Comparison of ENCODE assay signal across 39 mouse cellular contexts in the genomic region with DNA sequence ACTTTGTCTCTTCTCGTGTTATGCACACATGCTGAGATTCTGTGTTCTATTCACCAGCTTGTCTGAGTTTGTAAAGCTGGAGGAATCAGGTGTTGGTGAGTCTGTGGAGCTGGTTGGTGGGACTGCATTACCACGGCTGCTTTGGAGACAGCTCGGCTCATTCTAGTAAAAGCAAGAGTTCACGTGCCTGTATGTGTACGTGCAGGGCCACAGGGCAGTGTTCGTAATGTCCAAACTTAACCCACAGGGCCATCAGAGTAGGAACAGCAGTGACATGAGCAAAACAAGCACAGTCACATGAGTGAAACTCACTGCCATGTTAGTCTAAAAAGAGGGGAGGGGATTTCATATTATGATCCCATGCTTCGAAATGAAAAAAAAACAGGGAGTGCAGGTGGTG. TPM values are rescaled to one million over a fixed set of nuclear protein-coding genes. Genes with fewer than 3 reads are reported as not detected.
DNase-seq lines count a peak whose midpoint lies in the region; ATAC-seq and TF ChIP-seq lines count a peak whose summit lies in the region.
"Had no signal": no experiment of that assay in that cellular context is flagged by ENCODE, and none has a peak within 500 bp of the region (broad histone marks: within the 10 kb centered on the region; RNA-seq: fewer than 3 reads in every experiment).

No protein-coding gene starts in this region.

- H3K9ac ChIP-seq in forebrain, embryonic 11.5 days (ENCODE audit: low read length) = no peak overlapping the region
- no peak overlapping the region for H3K9ac ChIP-seq in forebrain, embryonic 15.5 days (replicated peaks)
- H3K9ac ChIP-seq in liver, embryonic 12.5 days = no peak overlapping the region
- no peak overlapping the region for H3K9ac ChIP-seq in liver, postnatal 0 days (replicated peaks)
- H3K9ac ChIP-seq: hindbrain, embryonic 13.5 days; limb, embryonic 15.5 days; lung, embryonic 15.5 days; midbrain, embryonic 12.5 days; neural tube, embryonic 12.5 days had no signal

- no peaks in the 10 kb centered on the region for H3K36me3 ChIP-seq in forebrain, embryonic 11.5 days (ENCODE audit: control insufficient read depth, insufficient read depth, low read length)
- H3K36me3 ChIP-seq in forebrain, embryonic 15.5 days = no peaks in the 10 kb centered on the region
- peaks cover 32% of the 10 kb centered on the region for H3K36me3 ChIP-seq in megakaryocyte, embryonic 14.5 days (replicated peaks; ENCODE audit: low read length)
- H3K36me3 ChIP-seq in liver, embryonic 12.5 days = no peaks in the 10 kb centered on the region
- H3K36me3 ChIP-seq in liver, postnatal 0 days (replicated peaks; ENCODE audit: insufficient read depth, low read length) = no peaks in the 10 kb centered on the region; the same call in 1 of the 2 replicates
- H3K36me3 ChIP-seq: neural tube, embryonic 12.5 days had no signal

- WGBS in forebrain, embryonic 11.5 days = 86% methylated on average over 7 of the region's 7 CpGs
- 82% methylated on average over 7 of the region's 7 CpGs for WGBS in forebrain, embryonic 15.5 days
- 36% methylated on average over 7 of the region's 7 CpGs for WGBS in liver, embryonic 12.5 days (ENCODE audit: insufficient replicate concordance)
- WGBS in liver, postnatal 0 days (ENCODE audit: insufficient replicate concordance) = 45% methylated on average over 7 of the region's 7 CpGs

- TF ChIP-seq CTCF in liver, postnatal 0 days (IDR thresholded peaks at IDR 0.05; ENCODE audit: low read depth) = no peak
- TF ChIP-seq CTCF in layer of hippocampus, adult 2 months (conservative IDR thresholded peaks at IDR 0.05) = no peak

- H3K27me3 ChIP-seq in forebrain, embryonic 11.5 days (ENCODE audit: control insufficient read depth, insufficient read depth, low read length) = no peaks in the 10 kb centered on the region
- H3K27me3 ChIP-seq in forebrain, embryonic 15.5 days = no peaks in the 10 kb centered on the region
- H3K27me3 ChIP-seq in megakaryocyte, embryonic 14.5 days (replicated peaks) = no peaks in the 10 kb centered on the region
- H3K27me3 ChIP-seq in liver, embryonic 12.5 days (replicated peaks) = 0 out of 2 replicates have a peak, but pooled peaks cover 5% of the 10 kb centered on the region
- no peaks in the 10 kb centered on the region for H3K27me3 ChIP-seq in liver, postnatal 0 days (ENCODE audit: insufficient read depth, low read length)
- H3K27me3 ChIP-seq: CH12.LX; hindbrain, embryonic 13.5 days; limb, embryonic 15.5 days; lung, embryonic 15.5 days; midbrain, embryonic 12.5 days; neural tube, embryonic 12.5 days had no signal

- no peaks in the 10 kb centered on the region for H3K4me1 ChIP-seq in forebrain, embryonic 11.5 days (replicated peaks; ENCODE audit: control insufficient read depth, insufficient read depth, low read length)
- peaks cover under 1% of the 10 kb centered on the region; the same call in 1 of the 2 replicates for H3K4me1 ChIP-seq in forebrain, embryonic 15.5 days
- H3K4me1 ChIP-seq in megakaryocyte, embryonic 14.5 days = peaks cover 84% of the 10 kb centered on the region
- H3K4me1 ChIP-seq in liver, embryonic 12.5 days = peaks cover 43% of the 10 kb centered on the region
- H3K4me1 ChIP-seq in liver, postnatal 0 days (ENCODE audit: insufficient read depth) = peaks cover 30% of the 10 kb centered on the region
- H3K4me1 ChIP-seq: lung, embryonic 15.5 days; neural tube, embryonic 12.5 days had no signal

- H3K4me2 ChIP-seq in forebrain, embryonic 11.5 days (ENCODE audit: low read depth, low read length, severe bottlenecking) = no peak overlapping the region
- no peak overlapping the region for H3K4me2 ChIP-seq in forebrain, embryonic 15.5 days (replicated peaks)
- H3K4me2 ChIP-seq in liver, embryonic 12.5 days = peak overlapping the region; percentile 47
- no peak overlapping the region for H3K4me2 ChIP-seq in liver, postnatal 0 days (ENCODE audit: low read depth, low read length)
- H3K4me2 ChIP-seq: hindbrain, embryonic 13.5 days; limb, embryonic 15.5 days; lung, embryonic 15.5 days; midbrain, embryonic 12.5 days; neural tube, embryonic 12.5 days had no signal

- ATAC-seq in forebrain, embryonic 11.5 days (replicated peaks; ENCODE audit: low FRiP score) = no peak
- ATAC-seq in forebrain, embryonic 15.5 days (replicated peaks) = no peak
- no peak for ATAC-seq in megakaryocyte, adult 5-6 weeks (ENCODE audit: poor library complexity, severe bottlenecking)
- no peak for ATAC-seq in liver, embryonic 12.5 days
- peak; percentile 78 for ATAC-seq in liver, postnatal 0 days
- ATAC-seq: forebrain, embryonic 16.5 days had no signal

- no peak for TF ChIP-seq EP300 in liver, postnatal 0 days (IDR thresholded peaks at IDR 0.05; ENCODE audit: low read depth)

- no peaks in the 10 kb centered on the region for H3K9me3 ChIP-seq in forebrain, embryonic 11.5 days (ENCODE audit: control insufficient read depth, low read length)
- no peaks in the 10 kb centered on the region for H3K9me3 ChIP-seq in forebrain, embryonic 15.5 days
- no peaks in the 10 kb centered on the region for H3K9me3 ChIP-seq in megakaryocyte, embryonic 14.5 days
- H3K9me3 ChIP-seq in liver, embryonic 12.5 days (replicated peaks) = no peaks in the 10 kb centered on the region
- H3K9me3 ChIP-seq in liver, postnatal 0 days (ENCODE audit: low read length) = no peaks in the 10 kb centered on the region
- H3K9me3 ChIP-seq: heart, embryonic 10.5 days; hindbrain, embryonic 13.5 days; limb, embryonic 10.5 days; limb, embryonic 15.5 days; lung, embryonic 15.5 days; midbrain, embryonic 12.5 days; neural tube, embryonic 12.5 days had no signal

- no peak overlapping the region for H3K4me3 ChIP-seq in forebrain, embryonic 11.5 days (ENCODE audit: low read depth, low read length)
- H3K4me3 ChIP-seq in forebrain, embryonic 15.5 days = no peak overlapping the region
- H3K4me3 ChIP-seq in megakaryocyte, embryonic 14.5 days (replicated peaks) = peak overlapping the region; percentile 64
- H3K4me3 ChIP-seq in liver, embryonic 12.5 days = no peak overlapping the region
- H3K4me3 ChIP-seq in liver, postnatal 0 days (ENCODE audit: low read depth, low read length) = no peak overlapping the region
- H3K4me3 ChIP-seq in layer of hippocampus, adult 2 months = no peak overlapping the region
- H3K4me3 ChIP-seq: heart, embryonic 10.5 days; hindbrain, embryonic 13.5 days; limb, embryonic 10.5 days; limb, embryonic 15.5 days; lung, embryonic 15.5 days; midbrain, embryonic 12.5 days; myocyte; neural tube, embryonic 12.5 days had no signal

- peak; percentile 23 for DNase-seq in forebrain, embryonic 11.5 days (ENCODE audit: low spot score)
- peak; percentile 13 for DNase-seq in liver, postnatal 0 days
- no peak for DNase-seq in layer of hippocampus, postnatal 10 days (ENCODE audit: low spot score in 2 of 2)
- DNase-seq in layer of hippocampus, adult 2 months (ENCODE audit: low spot score in 2 of 2) = no peak
- DNase-seq: cerebellum, adult 9-10 months; cerebellum, postnatal 36 days; heart, postnatal 4 days; kidney, postnatal 14 days; right cerebral cortex, postnatal 4 days; thymus, postnatal 14 days had no signal

- H3K27ac ChIP-seq in forebrain, embryonic 11.5 days (ENCODE audit: low read depth, low read length) = no peak overlapping the region
- H3K27ac ChIP-seq in forebrain, embryonic 15.5 days (replicated peaks) = no peak overlapping the region
- H3K27ac ChIP-seq in liver, embryonic 12.5 days = peak overlapping the region; percentile 28; the same call in 1 of the 2 replicates
- peak overlapping the region; percentile 31 for H3K27ac ChIP-seq in liver, postnatal 0 days (ENCODE audit: low read depth)
- no peak overlapping the region for H3K27ac ChIP-seq in layer of hippocampus, adult 2 months
- H3K27ac ChIP-seq: hindbrain, embryonic 13.5 days; limb, embryonic 10.5 days; limb, embryonic 15.5 days; lung, embryonic 15.5 days; midbrain, embryonic 12.5 days; neural tube, embryonic 12.5 days had no signal

RNA-seq across cellular contexts. Expression of gene Trim26, which starts 6.8 kb away (rescaled TPM):
- 30.9 and 31.7 TPM in 2 replicates for polyA plus RNA-seq in forebrain, embryonic 11.5 days (2014; fragmentation: Nextera tagmentation; extraction: Ambion mirVana)
- polyA plus RNA-seq in forebrain, embryonic 15.5 days (2015; fragmentation: Nextera tagmentation; extraction: Ambion mirVana) = 34.2 and 36.0 TPM in 2 replicates
- 2.1 and 17.7 TPM in 2 replicates for polyA plus RNA-seq in megakaryocyte, embryonic 14.5 days (2012; ENCODE audit: insufficient read depth, low replicate concordance)
- 27.4 and 29.0 TPM in 2 replicates for total RNA-seq in megakaryocyte, adult 5-6 weeks (2015)
- 19.6 and 24.9 TPM in 2 replicates for total RNA-seq in megakaryocyte, adult 5-6 weeks (2017)
- polyA plus RNA-seq in liver, embryonic 12.5 days (2016; fragmentation: Nextera tagmentation; extraction: Ambion mirVana) = 14.4 and 16.2 TPM in 2 replicates
- polyA plus RNA-seq in liver, postnatal 0 days (2015; fragmentation: Nextera tagmentation; extraction: Ambion mirVana) = 16.8 and 19.1 TPM in 2 replicates
- 10 to 100 TPM; 22.7 to 28.8 TPM for total RNA-seq in layer of hippocampus, postnatal 10 days (2021)
- total RNA-seq in layer of hippocampus, adult 2 months (2021) = 10 to 100 TPM; 22.5 to 26.1 TPM

RNA-seq across cellular contexts. Expression of gene Trim15, which starts 23.3 kb away (rescaled TPM):
- polyA plus RNA-seq in forebrain, embryonic 11.5 days (2014; fragmentation: Nextera tagmentation; extraction: Ambion mirVana) = 0.20 and 0.35 TPM in 2 replicates
- 0.18 and 0.51 TPM in 2 replicates for polyA plus RNA-seq in forebrain, embryonic 15.5 days (2015; fragmentation: Nextera tagmentation; extraction: Ambion mirVana)
- polyA plus RNA-seq in megakaryocyte, embryonic 14.5 days (2012; ENCODE audit: insufficient read depth, low replicate concordance) = not detected in 2 replicates
- total RNA-seq in megakaryocyte, adult 5-6 weeks (2015) = not detected in 2 replicates
- not detected in 2 replicates for total RNA-seq in megakaryocyte, adult 5-6 weeks (2017)
- 0.38 and 0.43 TPM in 2 replicates for polyA plus RNA-seq in liver, embryonic 12.5 days (2016; fragmentation: Nextera tagmentation; extraction: Ambion mirVana)
- polyA plus RNA-seq in liver, postnatal 0 days (2015; fragmentation: Nextera tagmentation; extraction: Ambion mirVana) = 0.12 TPM in 1 of 2 replicates, not detected in the other
- not detected for total RNA-seq in layer of hippocampus, postnatal 10 days (2021)
- total RNA-seq in layer of hippocampus, adult 2 months (2021) = not detected
- total RNA-seq: adrenal gland, adult 2 months; adrenal gland, postnatal 4 days; CH12.LX; gastrocnemius, adult 8-10 months; heart, postnatal 4 days; layer of hippocampus, adult 18-20 months; layer of hippocampus, postnatal 25 days; megakaryocyte progenitor cell, adult 5-6 weeks had no signal
- polyA plus RNA-seq: activated CD4-positive, CD25-positive, alpha-beta regulatory T cell, adult 4 months; adrenal gland, adult 2 months; gonadal fat pad, adult 2 months; heart, embryonic 10.5 days; heart, postnatal 0 days; myocyte had no signal

RNA-seq across cellular contexts. Expression of gene Trim10, which starts 25.7 kb away (rescaled TPM):
- polyA plus RNA-seq in forebrain, embryonic 11.5 days (2014; fragmentation: Nextera tagmentation; extraction: Ambion mirVana) = 7.4 and 8.4 TPM in 2 replicates
- 1.2 and 1.8 TPM in 2 replicates for polyA plus RNA-seq in forebrain, embryonic 15.5 days (2015; fragmentation: Nextera tagmentation; extraction: Ambion mirVana)
- 0.27 TPM in 1 of 2 replicates, not detected in the other for polyA plus RNA-seq in megakaryocyte, embryonic 14.5 days (2012; ENCODE audit: insufficient read depth, low replicate concordance)
- total RNA-seq in megakaryocyte, adult 5-6 weeks (2015) = 0.52 and 0.76 TPM in 2 replicates
- total RNA-seq in megakaryocyte, adult 5-6 weeks (2017) = 1.5 and 3.9 TPM in 2 replicates
- 227 and 235 TPM in 2 replicates for polyA plus RNA-seq in liver, embryonic 12.5 days (2016; fragmentation: Nextera tagmentation; extraction: Ambion mirVana)
- 85.7 and 86.7 TPM in 2 replicates for polyA plus RNA-seq in liver, postnatal 0 days (2015; fragmentation: Nextera tagmentation; extraction: Ambion mirVana)
- total RNA-seq in layer of hippocampus, postnatal 10 days (2021) = under 1 TPM in 1 of 2 experiments, not detected in 1; 0.16 TPM
- not detected for total RNA-seq in layer of hippocampus, adult 2 months (2021)
- total RNA-seq: CH12.LX; gastrocnemius, adult 8-10 months; layer of hippocampus, adult 18-20 months; left cerebral cortex, adult 8-10 months had no signal
- polyA plus RNA-seq: C2C12, myocyte had no signal

RNA-seq across cellular contexts. Expression of gene H2-M10.6, which starts 31.7 kb away (rescaled TPM):
- polyA plus RNA-seq in forebrain, embryonic 11.5 days (2014; fragmentation: Nextera tagmentation; extraction: Ambion mirVana) = not detected in 2 replicates
- not detected in 2 replicates for polyA plus RNA-seq in forebrain, embryonic 15.5 days (2015; fragmentation: Nextera tagmentation; extraction: Ambion mirVana)
- polyA plus RNA-seq in megakaryocyte, embryonic 14.5 days (2012; ENCODE audit: insufficient read depth, low replicate concordance) = not detected in 2 replicates
- not detected in 2 replicates for total RNA-seq in megakaryocyte, adult 5-6 weeks (2015)
- not detected in 2 replicates for total RNA-seq in megakaryocyte, adult 5-6 weeks (2017)
- polyA plus RNA-seq in liver, embryonic 12.5 days (2016; fragmentation: Nextera tagmentation; extraction: Ambion mirVana) = not detected in 2 replicates
- not detected in 2 replicates for polyA plus RNA-seq in liver, postnatal 0 days (2015; fragmentation: Nextera tagmentation; extraction: Ambion mirVana)
- not detected for total RNA-seq in layer of hippocampus, postnatal 10 days (2021)
- total RNA-seq in layer of hippocampus, adult 2 months (2021) = not detected
- total RNA-seq: adrenal gland, adult 2 months; adrenal gland, postnatal 4 days; CH12.LX; gastrocnemius, adult 8-10 months; heart, postnatal 4 days; layer of hippocampus, adult 18-20 months; layer of hippocampus, postnatal 25 days; left cerebral cortex, adult 8-10 months; megakaryocyte progenitor cell, adult 5-6 weeks; midbrain, postnatal 0 days had no signal
- polyA plus RNA-seq: activated CD4-positive, CD25-positive, alpha-beta regulatory T cell, adult 4 months; adrenal gland, adult 2 months; C2C12; embryonic facial prominence, embryonic 11.5 days; forebrain, embryonic 16.5 days; gonadal fat pad, adult 2 months; heart, embryonic 10.5 days; heart, postnatal 0 days; hindbrain, embryonic 13.5 days; intestine, embryonic 16.5 days; limb, embryonic 10.5 days; limb, embryonic 15.5 days; lung, embryonic 15.5 days; midbrain, embryonic 12.5 days; midbrain, postnatal 0 days; myocyte; neural tube, embryonic 12.5 days; stomach, embryonic 14.5 days had no signal

RNA-seq across cellular contexts. Expression of gene Trim40, which starts 46.2 kb away (rescaled TPM):
- not detected in 2 replicates for polyA plus RNA-seq in forebrain, embryonic 11.5 days (2014; fragmentation: Nextera tagmentation; extraction: Ambion mirVana)
- not detected in 2 replicates for polyA plus RNA-seq in forebrain, embryonic 15.5 days (2015; fragmentation: Nextera tagmentation; extraction: Ambion mirVana)
- not detected in 2 replicates for polyA plus RNA-seq in megakaryocyte, embryonic 14.5 days (2012; ENCODE audit: insufficient read depth, low replicate concordance)
- not detected in 2 replicates for total RNA-seq in megakaryocyte, adult 5-6 weeks (2015)
- not detected in 2 replicates for total RNA-seq in megakaryocyte, adult 5-6 weeks (2017)
- not detected in 2 replicates for polyA plus RNA-seq in liver, embryonic 12.5 days (2016; fragmentation: Nextera tagmentation; extraction: Ambion mirVana)
- not detected in 2 replicates for polyA plus RNA-seq in liver, postnatal 0 days (2015; fragmentation: Nextera tagmentation; extraction: Ambion mirVana)
- total RNA-seq in layer of hippocampus, postnatal 10 days (2021) = not detected
- total RNA-seq in layer of hippocampus, adult 2 months (2021) = not detected
- total RNA-seq: CH12.LX; gastrocnemius, adult 8-10 months; heart, postnatal 4 days; layer of hippocampus, adult 18-20 months; layer of hippocampus, postnatal 25 days; megakaryocyte progenitor cell, adult 5-6 weeks; midbrain, postnatal 0 days had no signal
- polyA plus RNA-seq: activated CD4-positive, CD25-positive, alpha-beta regulatory T cell, adult 4 months; C2C12; embryonic facial prominence, embryonic 11.5 days; forebrain, embryonic 16.5 days; gonadal fat pad, adult 2 months; heart, embryonic 10.5 days; heart, postnatal 0 days; hindbrain, embryonic 13.5 days; limb, embryonic 10.5 days; limb, embryonic 15.5 days; lung, embryonic 15.5 days; midbrain, embryonic 12.5 days; myocyte; neural tube, embryonic 12.5 days; stomach, embryonic 14.5 days had no signal

Comparison
In these comparisons a context has a peak if more than half of its experiments do, and no peak if none do; other contexts are left out.
1. DNase-seq: peak in forebrain, embryonic 11.5 days (single experiment) and liver, postnatal 0 days (single experiment); none in layer of hippocampus, postnatal 10 days (0 of 2) and layer of hippocampus, adult 2 months (0 of 2).
2. H3K27ac ChIP-seq: peak in liver, embryonic 12.5 days (single experiment) and liver, postnatal 0 days (single experiment); none in forebrain, embryonic 11.5 days (single experiment), forebrain, embryonic 15.5 days (single experiment) and layer of hippocampus, adult 2 months (single experiment).